In genomic region chr11:34040061-34040460, GRCm38 (mm10) we compare ENCODE assay signal across 30 mouse cellular contexts. TPM values are rescaled to one million over a fixed set of nuclear protein-coding genes. Genes with fewer than 3 reads are reported as not detected.
DNase-seq lines count a peak whose midpoint lies in the region; TF ChIP-seq lines count a peak whose summit lies in the region.
"Had no signal": no experiment of that assay in that cellular context is flagged by ENCODE, and none has a peak within 500 bp of the region (broad histone marks: within the 10 kb centered on the region; RNA-seq: fewer than 3 reads in every experiment).

No protein-coding gene starts in this region.

- no peak overlapping the region for H3K27ac ChIP-seq in left cerebral cortex, adult 2 months
- H3K27ac ChIP-seq: embryonic facial prominence, embryonic 10.5 days; embryonic facial prominence, embryonic 13.5 days; forebrain, embryonic 12.5 days; forebrain, embryonic 15.5 days; heart, adult 2 months; heart, embryonic 10.5 days; heart, embryonic 13.5 days; hindbrain, embryonic 14.5 days; hindbrain, postnatal 0 days had no signal

- no peak overlapping the region for H3K4me3 ChIP-seq in left cerebral cortex, adult 2 months
- H3K4me3 ChIP-seq: embryonic facial prominence, embryonic 10.5 days; embryonic facial prominence, embryonic 13.5 days; erythroblast, embryonic 14.5 days; forebrain, embryonic 12.5 days; forebrain, embryonic 15.5 days; heart, adult 2 months; heart, embryonic 10.5 days; heart, embryonic 13.5 days had no signal

- TF ChIP-seq CTCF in left cerebral cortex, adult 2 months (IDR thresholded peaks at IDR 0.05): no peak

- DNase-seq in left cerebral cortex, postnatal 25 days (ENCODE audit: low spot score in 2 of 2): peak; percentile 10 to 61
- no peak for DNase-seq in left cerebral cortex, adult 2 months (ENCODE audit: extremely low spot score in 1 of 2, low spot score in 2 of 2)
- peak; percentile 24 to 39 for DNase-seq in right cerebral cortex, adult 2 months (ENCODE audit: low spot score in 2 of 2)
- DNase-seq in right cerebral cortex, postnatal 25 days: no peak
- DNase-seq in induced T-regulatory cell, adult 2 months (ENCODE audit: low read depth): peak; percentile 16
- no peak for DNase-seq in layer of hippocampus, postnatal 25 days (ENCODE audit: extremely low spot score in 1 of 2, low spot score in 1 of 2)
- DNase-seq: adrenal gland, adult 2 months; adrenal gland, postnatal 14 days; cerebellum, adult 11-12 months; cerebellum, adult 8-10 months; cerebellum, postnatal 10 days; cerebellum, postnatal 36 days; embryo, embryonic 11 days; gastrocnemius, postnatal 10 days; gastrocnemius, postnatal 36 days; heart, adult 2 months; heart, postnatal 14 days; heart, postnatal 4 days had no signal

- intact Hi-C loops in left cerebral cortex, postnatal 25 days (cut with DNase I): no loop called here
- intact Hi-C loops in left cerebral cortex, adult 2 months (cut with DNase I): no loop called here

RNA-seq across cellular contexts. Expression of gene Lcp2, which starts 6.7 kb away (rescaled TPM):
- 1 to 10 TPM; 3.2 to 5.0 TPM for total RNA-seq in left cerebral cortex, postnatal 25 days (2021)
- 1 to 10 TPM; 3.5 to 3.8 TPM for total RNA-seq in left cerebral cortex, adult 2 months (2021)
- total RNA-seq in layer of hippocampus, postnatal 25 days (2021): 1 to 10 TPM; 3.2 to 3.3 TPM

RNA-seq across cellular contexts. Expression of gene Kcnip1, which starts 47.1 kb away (rescaled TPM):
- total RNA-seq in left cerebral cortex, postnatal 25 days (2021): 10 to 100 TPM; 29.8 to 32.3 TPM
- 10 to 100 TPM; 28.1 TPM for total RNA-seq in left cerebral cortex, adult 2 months (2021)
- 10 to 100 TPM; 23.0 to 24.2 TPM for total RNA-seq in layer of hippocampus, postnatal 25 days (2021)
- total RNA-seq: gastrocnemius, postnatal 36 days; granulocyte monocyte progenitor cell, adult 5-6 weeks; heart, postnatal 14 days; heart, postnatal 4 days had no signal

RNA-seq across cellular contexts. Expression of gene 4930469K13Rik, which starts 58.3 kb away (rescaled TPM):
- not detected for total RNA-seq in left cerebral cortex, postnatal 25 days (2021)
- not detected for total RNA-seq in left cerebral cortex, adult 2 months (2021)
- not detected for total RNA-seq in layer of hippocampus, postnatal 25 days (2021)
- total RNA-seq: adrenal gland, adult 2 months; adrenal gland, postnatal 14 days; adrenal gland, postnatal 4 days; gastrocnemius, adult 18-20 months; gastrocnemius, postnatal 10 days; gastrocnemius, postnatal 36 days; granulocyte monocyte progenitor cell, adult 5-6 weeks; heart, adult 2 months; heart, postnatal 14 days; heart, postnatal 4 days had no signal

Comparison
In these comparisons a context has a peak if more than half of its experiments do, and no peak if none do; other contexts are left out.
1. DNase-seq: peak in left cerebral cortex, postnatal 25 days (2 of 2), right cerebral cortex, adult 2 months (2 of 2) and induced T-regulatory cell, adult 2 months (single experiment); none in left cerebral cortex, adult 2 months (0 of 2), right cerebral cortex, postnatal 25 days (single experiment) and layer of hippocampus, postnatal 25 days (0 of 2).